Mouse (Mus musculus): Measurements from ENCODE around the gene Cidec. TPM values are rescaled to one million over a fixed set of nuclear protein-coding genes. Genes with fewer than 3 reads are reported as not detected.

Gene Cidec
- polyA plus RNA-seq, 1 experiment = not detected

DNA sequence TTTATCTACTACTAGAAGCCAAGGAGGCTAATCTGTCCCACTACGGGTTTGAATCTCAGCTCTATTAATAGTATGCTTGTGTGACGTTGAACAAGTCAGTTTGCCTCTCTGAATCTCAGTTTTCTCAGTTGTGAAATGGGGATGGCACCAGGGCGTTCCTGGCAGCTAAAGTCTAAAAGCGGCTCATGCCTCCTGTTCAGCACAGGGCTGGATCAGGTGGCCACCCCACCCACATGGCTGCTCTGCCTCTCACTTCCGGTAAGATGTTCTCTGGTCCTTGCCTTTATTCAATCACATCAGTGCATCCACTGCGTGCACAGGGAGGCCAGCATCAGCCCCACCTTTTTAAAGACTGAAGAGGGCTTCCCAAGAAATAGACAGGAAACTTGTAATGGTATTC, 30.1 kb downstream of the Cidec start:
- Histone ChIP-seq H3K4me3 (ENCODE audit: insufficient read depth, poor library complexity, severe bottlenecking) (no peak overlapping the region), H3ac (ENCODE audit: control insufficient read depth, insufficient read length, low read depth) (no peak overlapping the region), H3K79me3 (ENCODE audit: low read depth) (no peaks in the 10 kb centered on the region), H3K79me2 (ENCODE audit: control insufficient read depth, insufficient read depth) (no peaks in the 10 kb centered on the region), H3K27me3 (ENCODE audit: control insufficient read depth, insufficient read depth, insufficient read length) (no peaks in the 10 kb centered on the region), H3K36me3 (ENCODE audit: control insufficient read depth, insufficient read depth) (peaks cover 34% of the 10 kb centered on the region)
- no peak for TF ChIP-seq CTCF (IDR thresholded peaks at IDR 0.05; ENCODE audit: control insufficient read depth, insufficient read depth, insufficient read length)
- TF ChIP-seq MYOD1 (IDR thresholded peaks at IDR 0.05; ENCODE audit: control insufficient read depth, insufficient read length, low read depth) = no peak
- TF ChIP-seq CEBPB (IDR thresholded peaks at IDR 0.05; ENCODE audit: low read depth) = no peak

- Histone ChIP-seq H3K79me2 (ENCODE audit: control insufficient read depth, insufficient read depth) (no peaks in the 10 kb centered on the region), H3K4me3 (ENCODE audit: insufficient read depth, poor library complexity, severe bottlenecking) (no peak overlapping the region), H3K27me3 (ENCODE audit: control insufficient read depth, insufficient read depth, insufficient read length) (no peaks in the 10 kb centered on the region), H3K36me3 (ENCODE audit: control insufficient read depth, insufficient read depth) (peaks cover 30% of the 10 kb centered on the region), H3K79me3 (ENCODE audit: low read depth) (no peaks in the 10 kb centered on the region), H3ac (ENCODE audit: control insufficient read depth, insufficient read length, low read depth) (no peak overlapping the region)
- no peak for TF ChIP-seq MYOG (IDR thresholded peaks at IDR 0.05; ENCODE audit: control insufficient read depth, extremely low read depth, insufficient read length)
- TF ChIP-seq CTCF (IDR thresholded peaks at IDR 0.05; ENCODE audit: control insufficient read depth, insufficient read depth, insufficient read length) = no peak
- no peak for TF ChIP-seq CEBPB (IDR thresholded peaks at IDR 0.05; ENCODE audit: low read depth)
- TF ChIP-seq USF1 (IDR thresholded peaks at IDR 0.05; ENCODE audit: low read depth) = no peak
- TF ChIP-seq MAX (IDR thresholded peaks at IDR 0.05) = no peak
- TF ChIP-seq MYOD1 (IDR thresholded peaks at IDR 0.05; ENCODE audit: control insufficient read depth, insufficient read length, low read depth) = no peak
- no peak for TF ChIP-seq FOSL1 (IDR thresholded peaks at IDR 0.05; ENCODE audit: insufficient read depth, low read length, poor library complexity, severe bottlenecking)
Observed at GRCm38 (mm10) chr6:113404649-113405448, 30.7 kb downstream of the Cidec start.

DNA sequence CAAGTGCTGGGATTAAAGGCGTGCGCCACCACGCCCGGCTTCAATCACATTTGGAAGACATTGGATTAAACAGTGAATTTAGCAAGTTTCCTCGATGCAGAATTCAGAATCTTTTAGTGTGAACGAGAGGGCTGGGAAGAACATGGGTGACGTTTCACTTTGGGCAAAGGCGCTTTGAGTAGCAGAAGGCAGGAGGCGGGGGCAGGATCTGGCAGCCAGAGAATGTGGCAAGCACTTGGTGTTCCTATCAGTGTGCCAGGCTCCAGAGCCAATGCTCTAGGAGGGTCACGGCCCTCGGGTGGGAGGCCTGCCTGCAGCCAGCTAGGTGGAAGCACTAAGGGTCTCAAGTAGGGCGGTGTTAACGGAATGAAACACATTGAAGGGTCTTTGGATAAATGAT, 33.5 kb downstream of the Cidec start:
- TF ChIP-seq CEBPB (IDR thresholded peaks at IDR 0.05; ENCODE audit: low read depth) (no peak), MYOG (IDR thresholded peaks at IDR 0.05; ENCODE audit: control insufficient read depth, extremely low read depth, insufficient read length) (no peak), USF1 (IDR thresholded peaks at IDR 0.05; ENCODE audit: low read depth) (no peak), MYOD1 (IDR thresholded peaks at IDR 0.05; ENCODE audit: control insufficient read depth, insufficient read length, low read depth) (no peak), MAX (IDR thresholded peaks at IDR 0.05) (no peak), FOSL1 (IDR thresholded peaks at IDR 0.05; ENCODE audit: insufficient read depth, low read length, poor library complexity, severe bottlenecking) (no peak), CTCF (IDR thresholded peaks at IDR 0.05; ENCODE audit: control insufficient read depth, insufficient read depth, insufficient read length) (no peak)
- no peaks in the 10 kb centered on the region for H3K27me3 ChIP-seq (ENCODE audit: control insufficient read depth, insufficient read depth, insufficient read length)
- peaks cover 13% of the 10 kb centered on the region for H3K36me3 ChIP-seq (ENCODE audit: control insufficient read depth, insufficient read depth)
- no peak overlapping the region for H3ac ChIP-seq (ENCODE audit: control insufficient read depth, insufficient read length, low read depth)
- H3K79me3 ChIP-seq (ENCODE audit: low read depth) = no peaks in the 10 kb centered on the region
- no peaks in the 10 kb centered on the region for H3K79me2 ChIP-seq (ENCODE audit: control insufficient read depth, insufficient read depth)
- no peak overlapping the region for H3K4me3 ChIP-seq (ENCODE audit: insufficient read depth, poor library complexity, severe bottlenecking)

DNA sequence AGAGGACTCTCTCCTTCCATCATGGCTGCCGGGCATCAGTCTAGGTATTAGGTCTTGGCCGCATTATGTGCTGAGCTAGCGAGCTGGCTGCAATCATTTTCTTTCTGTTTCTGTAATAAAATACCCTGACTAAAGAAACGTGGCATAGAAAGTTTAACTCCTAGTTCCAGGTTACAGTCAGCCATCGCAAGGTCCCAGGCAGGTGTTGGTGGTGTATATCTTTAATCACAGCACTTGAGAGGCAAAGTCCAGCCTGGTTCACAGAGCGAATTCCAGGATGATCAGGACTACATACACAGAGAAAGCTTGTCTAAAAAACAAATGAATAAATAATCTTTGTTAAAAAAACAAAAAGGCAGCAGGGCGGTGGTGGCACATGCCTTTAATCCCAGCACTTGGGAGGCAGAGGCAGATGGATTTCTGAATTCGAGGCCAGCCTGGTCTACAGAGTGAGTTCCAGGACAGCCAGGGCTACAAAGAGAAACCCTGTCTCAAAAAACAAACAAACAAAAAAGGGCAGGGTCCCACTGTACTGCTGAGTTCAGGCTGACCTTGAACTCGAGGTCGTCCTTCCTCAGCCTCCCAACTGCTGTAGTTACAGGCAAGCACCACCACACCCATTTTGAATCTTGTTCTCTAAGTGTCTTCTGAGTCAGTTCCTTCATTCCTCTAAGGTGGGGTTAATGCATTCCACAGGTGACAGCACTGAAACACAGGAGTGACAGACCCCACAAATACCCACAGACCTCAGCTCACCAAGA, 39.1 kb downstream of the Cidec start:
- no peak for TF ChIP-seq CTCF (IDR thresholded peaks at IDR 0.05; ENCODE audit: control insufficient read depth, insufficient read depth, insufficient read length)
- TF ChIP-seq FOSL1 (IDR thresholded peaks at IDR 0.05; ENCODE audit: insufficient read depth, low read length, poor library complexity, severe bottlenecking) = no peak
- no peak for TF ChIP-seq MAX (IDR thresholded peaks at IDR 0.05)
- no peak for TF ChIP-seq MYOD1 (IDR thresholded peaks at IDR 0.05; ENCODE audit: control insufficient read depth, insufficient read length, low read depth)
- no peak for TF ChIP-seq CEBPB (IDR thresholded peaks at IDR 0.05; ENCODE audit: low read depth)
- no peak for TF ChIP-seq MYOG (IDR thresholded peaks at IDR 0.05; ENCODE audit: control insufficient read depth, extremely low read depth, insufficient read length)
- no peak for TF ChIP-seq USF1 (IDR thresholded peaks at IDR 0.05; ENCODE audit: low read depth)
- no peak overlapping the region for H3K4me3 ChIP-seq (ENCODE audit: insufficient read depth, poor library complexity, severe bottlenecking)
- H3K79me2 ChIP-seq (ENCODE audit: control insufficient read depth, insufficient read depth) = no peaks in the 10 kb centered on the region
- no peaks in the 10 kb centered on the region for H3K79me3 ChIP-seq (ENCODE audit: low read depth)
- H3K27me3 ChIP-seq (ENCODE audit: control insufficient read depth, insufficient read depth, insufficient read length) = no peaks in the 10 kb centered on the region
- H3ac ChIP-seq (ENCODE audit: control insufficient read depth, insufficient read length, low read depth) = no peak overlapping the region
- H3K36me3 ChIP-seq (ENCODE audit: control insufficient read depth, insufficient read depth) = peaks cover 14% of the 10 kb centered on the region

DNA sequence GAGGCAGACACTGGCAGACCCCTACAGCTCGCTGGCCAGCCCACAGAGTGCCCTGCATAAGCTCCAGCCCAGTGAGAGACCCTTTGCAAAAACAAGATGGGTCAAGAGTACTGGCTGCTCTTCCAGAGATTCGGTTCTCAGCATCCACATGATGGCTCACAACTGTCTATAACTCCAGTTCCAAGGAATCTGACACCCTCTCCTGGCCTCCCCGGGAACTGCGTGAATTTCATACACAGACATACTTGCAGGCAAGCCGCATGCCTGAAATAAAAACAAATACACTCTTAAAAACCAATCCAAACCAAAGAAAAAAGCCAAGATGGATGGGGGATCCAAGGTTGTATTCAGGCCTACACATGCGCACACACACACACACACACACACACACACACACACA, 40.1 kb downstream of the Cidec start:
- Histone ChIP-seq H3K4me3 (ENCODE audit: insufficient read depth, poor library complexity, severe bottlenecking) (no peak overlapping the region), H3K79me2 (ENCODE audit: control insufficient read depth, insufficient read depth) (no peaks in the 10 kb centered on the region), H3K36me3 (ENCODE audit: control insufficient read depth, insufficient read depth) (peaks cover 20% of the 10 kb centered on the region), H3ac (ENCODE audit: control insufficient read depth, insufficient read length, low read depth) (no peak overlapping the region), H3K27me3 (ENCODE audit: control insufficient read depth, insufficient read depth, insufficient read length) (no peaks in the 10 kb centered on the region), H3K79me3 (ENCODE audit: low read depth) (no peaks in the 10 kb centered on the region)
- TF ChIP-seq CTCF (IDR thresholded peaks at IDR 0.05; ENCODE audit: control insufficient read depth, insufficient read depth, insufficient read length) (no peak), MYOG (IDR thresholded peaks at IDR 0.05; ENCODE audit: control insufficient read depth, extremely low read depth, insufficient read length) (no peak), MYOD1 (IDR thresholded peaks at IDR 0.05; ENCODE audit: control insufficient read depth, insufficient read length, low read depth) (no peak)
